Mouse (Mus musculus): ENCODE measurements at regions not wholly inside any gene's neighbourhood (a gene's known extent, or its start where the extent isn't known, plus 50 kb on each side); places are given as distances from the start of the nearest gene placed in this dataset.

GRCm38 (mm10) chr7:138008601-138009000 is 388.9 kb downstream of the Tcerg1l start:
- DNase-seq, result no peak

- DNase-seq, result peak; percentile 54
Observed at GRCm38 (mm10) chr7:138024021-138024420, 373.5 kb downstream of the Tcerg1l start.

DNA sequence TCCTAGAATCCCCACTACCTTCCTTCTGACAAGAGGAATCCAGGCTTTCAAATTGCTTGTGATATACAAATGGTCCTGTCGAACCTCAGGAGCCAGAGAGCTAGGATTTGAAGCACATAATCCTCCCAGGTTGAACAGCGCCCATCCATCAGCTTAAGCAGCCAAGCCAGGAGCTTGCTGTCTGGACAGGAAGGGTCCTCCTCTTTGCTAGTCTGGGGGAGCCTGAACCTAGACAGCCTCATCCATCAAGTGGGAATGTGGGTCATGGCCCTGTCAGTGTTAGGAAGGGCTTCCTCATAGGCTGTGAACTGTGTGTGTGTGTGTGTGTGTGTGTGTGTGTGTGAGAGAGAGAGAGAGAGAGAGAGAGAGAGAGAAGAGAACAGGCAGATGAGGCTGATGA is 345.8 kb downstream of the Tcerg1l start:
- DNase-seq, result no peak

DNA sequence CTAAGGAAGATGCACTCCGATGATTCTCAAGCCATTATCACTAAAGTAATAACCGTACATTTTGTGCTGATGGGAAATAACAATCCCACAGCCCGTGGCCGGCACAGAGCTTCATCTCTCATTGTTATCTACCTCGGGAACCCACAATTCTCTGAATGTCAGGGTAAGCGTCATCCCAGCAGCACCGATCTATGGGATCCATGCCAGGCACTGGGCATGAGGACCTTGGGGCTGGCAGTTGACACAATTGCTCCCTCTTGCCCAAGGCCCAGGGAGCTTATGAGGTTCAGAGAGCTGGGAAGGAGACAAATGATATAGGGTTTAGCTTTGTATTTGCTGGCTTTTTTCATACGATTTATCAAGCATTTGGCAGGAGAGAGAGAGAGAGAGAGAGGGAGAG is 342.8 kb downstream of the Tcerg1l start:
- DNase-seq, result peak; percentile 86

DNA sequence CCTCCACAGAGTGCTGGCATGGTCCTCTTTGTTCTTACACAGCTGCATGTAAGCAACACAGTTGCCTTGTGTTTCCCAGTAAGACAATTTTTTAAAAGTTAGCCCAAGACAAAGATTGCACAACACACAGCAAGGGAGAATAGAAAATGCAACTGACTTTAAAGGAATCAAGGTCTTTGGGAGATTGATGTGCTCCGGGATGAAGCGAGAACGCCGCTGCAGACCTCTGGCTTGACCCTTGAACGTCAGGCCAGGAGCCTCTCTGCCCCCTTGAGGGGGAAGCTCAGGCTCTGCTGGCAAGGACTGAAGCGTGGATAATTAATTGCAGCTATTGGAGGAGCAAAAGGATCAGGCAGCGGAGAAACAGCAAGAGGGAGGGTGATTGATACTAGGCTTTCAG is 336.4 kb downstream of the Tcerg1l start:
- peak; percentile 61 for DNase-seq

- DNase-seq, result peak; percentile 50
Observed at GRCm38 (mm10) chr7:138066921-138067320, 330.6 kb downstream of the Tcerg1l start.

DNA sequence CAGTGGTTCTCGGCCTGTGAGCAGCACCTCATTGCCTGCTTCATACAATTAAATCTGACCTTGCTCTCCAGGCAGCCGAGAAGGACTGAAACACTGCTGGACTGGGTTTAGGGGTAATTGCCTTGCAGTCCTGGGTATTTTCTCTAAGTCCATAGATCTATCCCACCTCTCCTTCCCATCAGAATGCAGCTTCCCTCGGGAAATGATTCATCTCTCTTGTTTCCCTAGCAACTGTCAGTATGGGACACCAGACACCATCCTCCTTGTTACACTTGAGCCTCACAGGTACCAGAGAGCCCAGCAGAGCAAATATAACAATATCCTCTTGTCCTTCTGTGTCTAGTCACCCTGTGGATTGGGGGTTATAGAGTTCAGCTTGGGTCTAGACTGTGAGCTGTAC is 322.3 kb downstream of the Tcerg1l start:
- DNase-seq, result no peak

DNA sequence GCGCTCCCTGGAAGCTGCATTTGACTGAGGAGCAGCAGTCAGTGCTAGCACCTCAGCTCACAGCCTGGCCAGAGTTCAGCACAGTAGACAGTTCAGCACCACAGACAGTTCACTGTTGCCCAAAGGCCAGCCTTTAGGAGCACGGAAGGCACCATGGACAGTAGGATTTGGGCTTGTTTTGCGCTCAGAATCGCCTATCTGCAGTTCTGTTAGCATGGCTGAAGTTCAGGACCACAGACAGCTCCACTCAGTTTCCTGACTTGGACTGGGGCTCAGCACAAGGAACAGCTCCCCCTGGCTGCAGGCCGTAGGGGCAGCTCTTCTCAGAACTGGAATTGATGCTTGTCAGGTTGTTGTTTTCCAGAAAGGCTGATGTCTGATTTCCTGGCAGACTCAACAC is 313.6 kb downstream of the Tcerg1l start:
- peak; percentile 83 for DNase-seq

- DNase-seq, result no peak
Observed at GRCm38 (mm10) chr7:138107471-138108210, 289.9 kb downstream of the Tcerg1l start.

- no peak for DNase-seq
Observed at GRCm38 (mm10) chr7:138121497-138121896, 276.0 kb downstream of the Tcerg1l start.

GRCm38 (mm10) chr7:138129701-138130100 is 267.8 kb downstream of the Tcerg1l start:
- no peak for DNase-seq

DNA sequence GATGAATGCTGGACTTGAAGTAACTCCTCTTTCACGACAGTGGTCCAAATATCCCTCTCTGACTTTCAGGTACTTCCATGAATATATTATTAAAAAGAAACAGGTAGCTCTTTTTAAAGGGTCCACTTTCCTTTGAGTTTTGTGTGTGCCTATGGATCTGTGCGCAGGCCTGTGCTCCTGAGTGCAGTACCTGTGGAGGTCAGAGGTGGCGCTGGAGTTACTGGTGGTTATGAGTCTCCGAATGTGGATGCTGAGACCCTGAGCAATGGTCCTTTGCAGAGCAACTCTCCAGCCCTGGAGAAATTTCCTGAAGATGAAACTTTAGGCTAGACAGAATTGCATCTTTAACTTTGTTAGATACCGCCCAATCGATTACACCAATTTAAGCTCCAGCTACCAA is 264.1 kb downstream of the Tcerg1l start:
- no peak for DNase-seq

DNA sequence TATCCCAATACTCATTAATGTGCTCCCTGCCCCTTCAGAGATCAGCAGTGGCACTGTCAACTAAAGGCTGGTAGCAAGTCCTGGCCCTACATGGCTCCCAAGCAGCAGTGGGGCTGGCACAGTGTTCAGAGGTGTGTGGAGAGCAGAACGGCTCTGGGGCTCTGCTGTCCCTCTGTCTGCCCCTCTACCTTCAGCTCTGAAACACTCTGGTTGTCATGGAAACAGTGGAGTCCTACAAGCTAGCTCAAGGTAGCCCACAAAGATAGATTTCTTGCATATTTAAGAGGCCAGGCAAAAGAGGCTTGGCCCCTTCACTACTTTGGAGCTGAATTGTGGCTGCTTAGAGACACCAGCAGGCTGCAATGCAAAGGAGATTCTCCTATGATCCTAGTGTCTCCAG is 259.6 kb downstream of the Tcerg1l start:
- no peak for DNase-seq

- DNase-seq, result no peak
Observed at GRCm38 (mm10) chr7:138139766-138140165, 257.8 kb downstream of the Tcerg1l start.

GRCm38 (mm10) chr7:138149496-138149895 is 248.0 kb downstream of the Tcerg1l start:
- no peak for DNase-seq

DNA sequence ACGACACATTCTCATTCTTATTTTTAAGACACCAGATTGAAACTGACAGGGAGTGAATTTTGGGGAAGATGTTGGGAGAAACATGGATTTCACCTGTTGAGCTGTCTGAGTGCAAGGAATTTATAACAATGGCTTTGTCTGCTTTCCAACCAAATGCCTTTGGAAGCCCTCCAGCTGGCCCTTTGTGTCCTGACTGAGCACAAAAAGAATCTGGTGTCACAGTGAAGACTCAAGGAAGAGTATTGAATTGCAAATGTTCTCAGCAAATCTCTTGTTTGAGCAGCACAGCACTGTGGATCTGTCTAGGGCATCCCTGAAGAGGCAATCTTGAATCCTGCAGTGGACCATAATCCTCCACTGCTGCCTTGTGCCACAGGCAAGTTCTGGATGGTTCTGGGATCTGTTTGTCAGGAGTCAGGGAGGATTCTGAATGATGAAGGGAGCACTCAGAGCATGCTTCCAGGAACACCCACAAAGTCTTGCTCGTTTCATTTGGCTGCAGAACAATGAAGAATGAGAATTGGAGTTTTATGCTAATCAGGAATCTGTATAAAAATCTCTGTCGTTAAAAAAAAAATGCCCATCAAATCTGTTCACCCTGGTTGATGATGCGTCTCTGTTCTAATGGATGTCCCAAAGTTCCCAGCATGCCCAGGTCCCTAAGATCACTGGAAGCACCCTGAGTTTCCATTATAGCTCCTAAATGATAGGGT is 243.9 kb downstream of the Tcerg1l start:
- no peak for DNase-seq

All from adrenal gland, adult 2 months (tissue).